Mouse (Mus musculus): ENCODE measurements at regions not wholly inside any gene's neighbourhood (a gene's known extent, or its start where the extent isn't known, plus 50 kb on each side); places are given as distances from the start of the nearest gene placed in this dataset.

GRCm38 (mm10) chr2:117023436-117023835 is 97.7 kb upstream of the Spred1 start:
- no peak for DNase-seq

- no peak for DNase-seq
These were observed 94.1 kb upstream of the Spred1 start for GRCm38 (mm10) chr2:117027071-117027470.

GRCm38 (mm10) chr2:117028771-117029170 is 92.4 kb upstream of the Spred1 start:
- peak; percentile 13 for DNase-seq

- peak in 1 of 2 experiments; percentile 10 for DNase-seq
These were observed 84.8 kb upstream of the Spred1 start for GRCm38 (mm10) chr2:117036197-117036872.

- no peak for DNase-seq
These were observed 81.0 kb upstream of the Spred1 start for GRCm38 (mm10) chr2:117040211-117040610.

GRCm38 (mm10) chr2:117043831-117044230 is 77.3 kb upstream of the Spred1 start:
- DNase-seq: no peak

GRCm38 (mm10) chr2:117048290-117048730 is 72.9 kb upstream of the Spred1 start:
- DNase-seq: no peak

GRCm38 (mm10) chr2:117050061-117050460 is 71.1 kb upstream of the Spred1 start:
- no peak for DNase-seq

GRCm38 (mm10) chr2:117064126-117064525 is 57.0 kb upstream of the Spred1 start:
- DNase-seq: no peak

- DNase-seq: no peak
These were observed 50.8 kb upstream of the Spred1 start for GRCm38 (mm10) chr2:117070348-117070747.

- no peak for DNase-seq
These were observed 50.1 kb upstream of the Spred1 start for GRCm38 (mm10) chr2:117071098-117071497.

Data from kidney, adult 8-10 months (tissue).